Mouse (Mus musculus) hindbrain, postnatal 0 days (tissue): ENCODE data around the gene Atxn10. TPM values are rescaled to one million over a fixed set of nuclear protein-coding genes. Genes with fewer than 3 reads are reported as not detected.
A peak's percentile ranks its signal among the peaks of the same experiment; 100 is the strongest.
"Not testable (repeated sequence)": the region's sequence is repeated elsewhere in the genome, so short reads cannot be mapped to it uniquely, and the experiment has no call there.

Experiments used
- ATAC-seq: fragments of 200-750 bp; cut with Nextera tagmentation; 2 replicates; pipeline ENCODE4 v1.8.0; 2017; ENCODE audit warnings: mild to moderate bottlenecking, moderate TSS enrichment, moderate library complexity
- DNase-seq: peaks from one replicate; pipeline ENCODE4 v3.0.0-alpha.2; 2015; ENCODE audit warnings: low spot score
- H3K27ac ChIP-seq: fragments of 300-500 bp; sonication (generic); 2 replicates; pipeline ENCODE4 v1.5.1; 2014; ENCODE audit warnings: mild to moderate bottlenecking
- H3K27me3 ChIP-seq: fragments of 300-500 bp; sonication (generic); 2 replicates; pipeline ENCODE4 v1.6.1; 2014; ENCODE audit warnings: low read length, mixed read lengths; ENCODE audit not compliant: insufficient read depth
- H3K36me3 ChIP-seq: fragments of 300-500 bp; sonication (generic); 2 replicates; pipeline ENCODE4 v1.6.1; 2014; ENCODE audit warnings: low read length, mixed read lengths; ENCODE audit not compliant: insufficient read depth
- H3K4me1 ChIP-seq: fragments of 300-500 bp; sonication (generic); 2 replicates; pipeline ENCODE4 v1.6.1; 2014; ENCODE audit warnings: antibody characterized with exemption, low read length, mixed read lengths; ENCODE audit not compliant: insufficient read depth
- H3K4me2 ChIP-seq: fragments of 300-500 bp; sonication (generic); 2 replicates; pipeline ENCODE4 v1.6.1; 2014; ENCODE audit warnings: low read depth, mild to moderate bottlenecking, low read length, moderate library complexity, mixed read lengths
- H3K4me3 ChIP-seq: fragments of 300-500 bp; sonication (generic); 2 replicates; pipeline ENCODE4 v1.5.1; 2014; ENCODE audit warnings: low read length
- H3K9ac ChIP-seq: fragments of 300-500 bp; sonication (generic); replicated peaks from 2 replicates; pipeline ENCODE4 v1.6.1; 2014; ENCODE audit warnings: mild to moderate bottlenecking, low read length, moderate library complexity, mixed read lengths
- H3K9me3 ChIP-seq: fragments of 300-500 bp; sonication (generic); 2 replicates; pipeline ENCODE4 v1.6.1; 2016; ENCODE audit warnings: low read length, mixed read lengths
- CTCF ChIP-seq: IDR thresholded peaks from 2 replicates; pipeline ENCODE4 v1.5.1; 2016; ENCODE audit warnings: antibody characterized with exemption, control low read depth, low read depth
- WGBS: fragments of 180-500 bp; shearing (Covaris S2); extraction: QIAGEN DNeasy Blood & Tissue Kit; methylation state at CpG from one replicate; pipeline ENCODE4 v1.1.7; 2014; 5-methylcytosine and 5-hydroxymethylcytosine counted together
- polyA plus RNA-seq: library from polyadenylated mRNA; unstranded; fragments of >200 nt; fragmentation: Nextera tagmentation; extraction: Ambion mirVana; gene quantifications from 2 replicates; pipeline ENCODE4 v1.2.1, GENCODE M21; 2015
- total RNA-seq: library from RNA; depleted of rRNA; stranded (reverse); fragments of >200 nt; gene quantifications from 2 replicates; pipeline ENCODE4 v1.2.3, GENCODE M21; 2014

Atxn10 gene
- total and polyA plus RNA-seq, 2 experiments from 2014 or later: 292 to 499 TPM

DNA sequence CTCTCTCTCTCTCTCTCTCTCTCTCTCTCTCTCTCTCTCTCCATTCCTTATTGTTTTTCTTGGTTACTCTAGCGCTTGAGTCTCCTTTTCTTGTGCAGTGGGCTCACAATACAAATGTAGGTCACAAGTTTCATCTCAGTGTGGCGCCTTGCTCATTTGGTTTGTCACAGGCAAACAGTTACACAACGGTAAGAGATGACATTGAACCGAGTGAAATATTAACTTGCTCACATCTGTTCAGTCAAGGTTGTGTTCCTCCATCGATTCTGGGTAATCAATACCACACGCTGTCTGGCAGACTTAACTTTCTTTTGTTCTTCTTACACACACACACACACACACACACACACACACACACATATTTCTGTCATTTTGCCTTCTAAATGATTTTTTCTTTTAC lies 6.0 kb upstream of the Atxn10 start:
- TF ChIP-seq CTCF: no peak
- 92% methylated on average over 6 of the region's 6 CpGs for WGBS

GRCm38 (mm10) chr15:85333511-85333910 lies 2.5 kb upstream of the Atxn10 start:
- H3K9me3 ChIP-seq, H3K27me3 ChIP-seq, H3K4me2 ChIP-seq, H3K4me3 ChIP-seq, H3K36me3 ChIP-seq, DNase-seq, H3K27ac ChIP-seq, H3K9ac ChIP-seq, ATAC-seq: not testable (repeated sequence)
- H3K4me1 ChIP-seq: peaks cover 16% of the 10 kb centered on the region
- 92% methylated on average over 6 of the region's 6 CpGs for WGBS

More for the DNA sequence above, 6.0 kb upstream of the Atxn10 start:
- Histone ChIP-seq H3K36me3 (no peaks in the 10 kb centered on the region), H3K4me1 (no peaks in the 10 kb centered on the region), H3K9ac (no peak overlapping the region), H3K4me3 (no peak overlapping the region), H3K27me3 (no peaks in the 10 kb centered on the region), H3K9me3 (no peaks in the 10 kb centered on the region), H3K4me2 (no peak overlapping the region), H3K27ac (no peak overlapping the region)
- no peak for DNase-seq
- ATAC-seq: no peak

DNA sequence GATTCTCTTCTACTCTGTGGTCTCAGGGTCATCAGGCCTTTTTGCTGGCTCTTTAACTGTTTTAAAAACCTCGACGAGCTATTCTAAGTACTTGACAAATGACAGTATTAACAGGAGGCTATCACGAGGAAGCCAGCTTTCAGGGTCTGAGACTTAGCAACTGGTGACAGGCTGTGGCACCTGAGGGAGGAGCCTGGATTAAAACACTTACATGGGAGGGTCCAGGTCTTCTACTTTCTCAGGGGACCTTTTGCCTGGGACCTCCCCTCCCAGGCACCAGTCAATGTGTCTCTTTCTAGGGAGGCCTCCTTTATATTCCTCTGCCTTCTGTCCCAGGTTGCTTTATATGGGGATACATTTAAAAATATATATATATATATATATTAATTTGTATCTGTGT lies 1.8 kb upstream of the Atxn10 start:
- WGBS: 61% methylated on average over 3 of the region's 3 CpGs
- H3K27ac ChIP-seq: no peak overlapping the region
- ATAC-seq (no peak), DNase-seq (no peak)
- H3K9me3 ChIP-seq: no peaks in the 10 kb centered on the region
- no peaks in the 10 kb centered on the region for H3K27me3 ChIP-seq
- H3K9ac ChIP-seq: no peak overlapping the region
- TF ChIP-seq CTCF: no peak
- no peak overlapping the region for H3K4me3 ChIP-seq
- H3K4me1 ChIP-seq: peaks cover 16% of the 10 kb centered on the region
- no peaks in the 10 kb centered on the region for H3K36me3 ChIP-seq
- no peak overlapping the region for H3K4me2 ChIP-seq

GRCm38 (mm10) chr15:85336301-85336991 lies 401 bp downstream of the Atxn10 start:
- Histone ChIP-seq H3K27me3 (no peaks in the 10 kb centered on the region), H3K36me3 (no peaks in the 10 kb centered on the region), H3K4me1 (peaks cover 16% of the 10 kb centered on the region), H3K9ac (peak overlapping the region; percentile 96), H3K27ac (peak overlapping the region; percentile 97), H3K4me2 (peak overlapping the region; percentile 75), H3K9me3 (no peaks in the 10 kb centered on the region), H3K4me3 (peak overlapping the region; percentile 75)
- WGBS: under 1% methylated on average over 48 of the region's 54 CpGs
- no peak for TF ChIP-seq CTCF
- peak; percentile 98 for ATAC-seq
- DNase-seq: peak; percentile 96

DNA sequence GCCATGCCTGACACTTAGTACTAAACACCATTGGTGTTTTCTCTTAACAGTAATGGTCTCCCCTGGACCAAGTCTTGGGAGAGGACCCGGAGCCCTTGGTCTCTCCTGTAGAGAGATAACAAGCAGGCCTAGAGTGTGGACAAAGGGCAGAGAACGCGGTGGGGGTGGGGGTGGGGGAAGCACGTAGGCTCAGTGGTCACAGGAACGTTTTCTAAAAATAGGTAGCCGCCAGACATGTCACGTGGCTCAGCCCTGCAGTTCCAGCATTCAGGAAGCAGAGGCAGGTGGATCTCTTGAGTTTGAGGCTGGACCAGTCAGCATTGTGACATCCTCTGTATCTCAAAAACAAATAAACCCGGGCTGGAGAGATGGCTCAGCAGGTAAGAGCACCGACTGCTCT lies 1.2 kb downstream of the Atxn10 start:
- H3K4me2 ChIP-seq: peak overlapping the region; percentile 75
- peak overlapping the region; percentile 96 for H3K9ac ChIP-seq
- WGBS: 44% methylated on average over 9 of the region's 9 CpGs
- H3K4me3 ChIP-seq: peak overlapping the region; percentile 75
- no peaks in the 10 kb centered on the region for H3K36me3 ChIP-seq
- peak overlapping the region; percentile 97 for H3K27ac ChIP-seq
- no peak for TF ChIP-seq CTCF
- H3K27me3 ChIP-seq: no peaks in the 10 kb centered on the region
- ATAC-seq: no peak
- peaks cover 16% of the 10 kb centered on the region for H3K4me1 ChIP-seq
- DNase-seq: peak; percentile 22
- H3K9me3 ChIP-seq: no peaks in the 10 kb centered on the region

- 89% methylated on average over 5 of the region's 5 CpGs for WGBS
- Histone ChIP-seq H3K9me3 (no peaks in the 10 kb centered on the region), H3K4me2 (no peak overlapping the region; the same call in 1 of the 2 replicates), H3K4me1 (peaks cover 16% of the 10 kb centered on the region), H3K9ac (no peak overlapping the region), H3K4me3 (no peak overlapping the region), H3K36me3 (no peaks in the 10 kb centered on the region), H3K27ac (no peak overlapping the region), H3K27me3 (no peaks in the 10 kb centered on the region)
- ATAC-seq: no peak
- DNase-seq: no peak
- no peak for TF ChIP-seq CTCF
Measured at GRCm38 (mm10) chr15:85337979-85338378, 1.9 kb downstream of the Atxn10 start.

GRCm38 (mm10) chr15:85342246-85342645 lies 6.2 kb downstream of the Atxn10 start:
- Histone ChIP-seq H3K4me3 (no peak overlapping the region), H3K4me1 (peaks cover 11% of the 10 kb centered on the region), H3K27me3 (no peaks in the 10 kb centered on the region), H3K4me2 (no peak overlapping the region), H3K9ac (no peak overlapping the region), H3K36me3 (peaks cover 3% of the 10 kb centered on the region; the same call in 1 of the 2 replicates), H3K27ac (no peak overlapping the region), H3K9me3 (no peaks in the 10 kb centered on the region)
- no peak for TF ChIP-seq CTCF
- no peak for DNase-seq
- ATAC-seq: no peak
- 95% methylated on average over 2 of the region's 2 CpGs for WGBS
